Mouse (Mus musculus) olfactory bulb, adult 2 months (tissue): ENCODE data around the gene Amph.

Experiments used
- CTCF ChIP-seq: fragments of 200-500 bp; IDR thresholded peaks from 2 replicates; pipeline ENCODE4 v1.5.1; 2012; ENCODE audit warnings: low read depth, mild to moderate bottlenecking, low read length, moderate library complexity; ENCODE audit not compliant: insufficient read depth
- POLR2A ChIP-seq: fragments of 200-500 bp; IDR thresholded peaks from 2 replicates; pipeline ENCODE4 v1.6.1; 2012; ENCODE audit warnings: mild to moderate bottlenecking, low read depth, low read length, moderate library complexity; ENCODE audit not compliant: insufficient read depth

DNA sequence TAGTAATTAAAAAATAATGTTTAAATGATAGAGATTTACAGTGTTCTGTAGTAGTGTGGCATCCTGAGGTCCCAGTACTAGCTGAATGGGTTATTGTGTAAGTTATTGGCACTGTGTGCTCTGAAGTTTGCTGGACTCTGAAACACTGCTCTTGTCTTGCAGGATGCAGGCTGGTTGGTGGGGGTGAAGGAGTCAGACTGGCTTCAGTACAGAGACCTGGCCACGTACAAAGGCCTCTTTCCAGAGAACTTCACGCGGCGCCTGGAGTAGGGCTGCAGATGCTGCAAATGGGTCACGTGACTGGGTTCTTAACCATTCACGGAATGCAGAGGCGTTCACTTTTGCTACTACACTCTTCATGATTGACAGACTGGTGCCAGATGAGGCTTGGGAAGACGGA lies 201.6 kb downstream of the Amph start:
- TF ChIP-seq CTCF (no peak), POLR2A (no peak)
